Mouse (Mus musculus) myocyte (in vitro differentiated cells): ENCODE data around the gene Tmem251.

Source experiments
- CEBPB ChIP-seq: IDR thresholded peaks from 2 replicates; pipeline ENCODE4 v1.6.1; 2011; ENCODE audit warnings: mild to moderate bottlenecking, moderate library complexity; ENCODE audit not compliant: poor library complexity, insufficient read depth, severe bottlenecking
- E2F4 ChIP-seq: IDR thresholded peaks from one replicate; pipeline ENCODE4 v1.6.1; 2011; ENCODE audit warnings: mild to moderate bottlenecking, control low read depth, moderate library complexity; ENCODE audit not compliant: insufficient read depth
- MAX ChIP-seq: IDR thresholded peaks from one replicate; pipeline ENCODE4 v1.6.1; 2011; ENCODE audit warnings: low read depth, mild to moderate bottlenecking, control low read depth
- MYOD1 ChIP-seq, 3 experiments: IDR thresholded peaks; one replicate each; pipeline ENCODE4 v1.6.1; 2011; ENCODE audit warnings: control low read depth in 2 of 3, low read depth in 2 of 3, mild to moderate bottlenecking in 2 of 3, moderate library complexity in 1 of 3; ENCODE audit not compliant: insufficient read length in 2 of 3, control insufficient read depth in 1 of 3
- POLR2A ChIP-seq: IDR thresholded peaks from one replicate; pipeline ENCODE4 v1.6.1; 2011; ENCODE audit warnings: low read depth, mild to moderate bottlenecking, control low read depth, moderate library complexity; ENCODE audit not compliant: insufficient read length
- POLR2AphosphoS2 ChIP-seq: IDR thresholded peaks from one replicate; pipeline ENCODE4 v1.6.1; 2011; ENCODE audit warnings: low read depth, control low read depth; ENCODE audit not compliant: insufficient read length
- REST ChIP-seq: IDR thresholded peaks from one replicate; pipeline ENCODE4 v1.6.1; 2011; ENCODE audit warnings: mild to moderate bottlenecking, control low read depth, moderate library complexity; ENCODE audit not compliant: insufficient read depth, insufficient read length
- TCF3 ChIP-seq: IDR thresholded peaks from one replicate; pipeline ENCODE4 v1.6.1; 2011; ENCODE audit warnings: low read depth, control low read depth; ENCODE audit not compliant: insufficient read length
- USF1 ChIP-seq: IDR thresholded peaks from one replicate; pipeline ENCODE4 v1.6.1; 2011; ENCODE audit warnings: low read depth, mild to moderate bottlenecking, control low read depth, moderate library complexity

GRCm38 (mm10) chr12:102757055-102757688 is 13.6 kb downstream of the Tmem251 start:
- TF ChIP-seq POLR2AphosphoS2, result no peak
- TF ChIP-seq POLR2A, result no peak
- no peak for TF ChIP-seq USF1
- TF ChIP-seq E2F4, result no peak
- no peak for TF ChIP-seq MYOD1 (IDR thresholded peaks at IDR 0.05; ENCODE audit: control insufficient read depth in 1 of 3, insufficient read length in 2 of 3, low read depth in 2 of 3)
- TF ChIP-seq TCF3, result no peak
- TF ChIP-seq REST, result no peak
- TF ChIP-seq CEBPB, result no peak
- TF ChIP-seq MAX, result no peak
